Mouse (Mus musculus): ENCODE measurements around the gene Lysmd1.

Gene Lysmd1

DNA sequence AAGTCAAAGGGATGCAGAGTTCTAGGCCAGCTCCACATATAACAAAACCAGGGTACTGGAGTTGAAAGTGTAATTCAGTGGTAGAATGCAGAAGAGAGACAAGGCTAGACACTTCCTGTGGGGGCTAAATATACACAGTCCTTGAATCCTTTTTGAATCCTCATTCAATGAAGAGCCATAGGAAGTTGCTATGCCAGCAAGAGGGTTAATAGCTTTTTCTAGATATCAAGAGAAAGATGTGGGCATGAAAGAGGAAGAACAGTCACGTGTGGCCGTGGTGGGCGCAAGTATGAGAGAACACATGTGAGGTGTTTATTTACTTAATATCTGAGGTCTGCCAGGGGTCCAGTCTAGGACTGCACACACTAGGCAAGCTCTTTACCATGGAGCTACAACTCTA is 2.4 kb downstream of the Lysmd1 start:
- peak; percentile 21 for DNase-seq (ENCODE audit: low read depth, low spot score)

DNA sequence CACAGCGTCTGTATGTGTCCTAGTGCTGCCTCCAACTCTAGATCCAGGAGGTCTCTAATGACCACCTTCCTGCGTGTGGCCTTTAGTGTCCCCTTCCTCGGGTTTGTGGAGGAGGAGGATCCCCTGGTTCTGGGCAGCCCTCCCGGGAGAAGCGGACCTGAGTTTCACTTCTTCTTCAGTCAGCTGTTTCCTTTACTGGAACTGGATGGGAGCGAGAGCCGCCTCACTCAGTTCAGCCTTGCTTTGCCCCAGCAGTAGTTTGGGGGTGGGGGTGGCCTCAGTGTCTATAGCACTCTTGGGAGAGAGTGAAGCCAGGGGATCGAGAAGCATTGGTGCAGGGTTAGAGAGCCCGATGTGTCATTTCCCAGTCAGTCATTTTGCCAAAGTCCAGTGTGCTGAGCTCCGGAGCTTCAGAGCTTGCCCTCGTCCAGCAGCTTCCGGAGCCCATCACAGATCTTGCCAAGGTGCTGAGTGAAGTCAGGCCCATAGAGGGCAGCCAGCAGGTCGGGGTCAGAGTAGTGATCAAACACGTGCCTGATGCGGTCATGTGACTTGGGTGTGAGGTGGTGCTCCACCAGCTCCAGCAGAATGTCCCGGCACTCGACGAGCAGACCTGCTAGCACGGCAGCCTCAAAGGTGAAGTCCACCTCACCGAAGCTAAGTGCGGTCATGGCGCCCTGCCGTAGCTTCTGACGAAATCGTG is 5.8 kb downstream of the Lysmd1 start:
- peak; percentile 14 for DNase-seq (ENCODE audit: low read depth, low spot score)

DNA sequence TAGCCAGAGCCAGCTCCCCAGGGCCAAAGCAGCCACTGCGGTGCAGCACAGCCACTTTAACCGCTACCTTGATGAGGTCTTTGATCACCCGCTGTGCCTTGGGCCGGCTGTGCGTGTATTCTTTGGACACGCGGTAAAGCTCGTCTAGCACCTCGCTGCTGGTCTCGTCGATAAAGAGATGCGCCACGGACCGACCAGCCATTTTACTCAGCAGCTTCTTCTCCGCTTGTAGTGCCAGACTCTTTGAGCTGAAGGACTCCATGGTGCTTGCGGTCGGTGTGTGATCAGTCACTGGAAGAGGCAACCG is 6.4 kb downstream of the Lysmd1 start:
- no peak for DNase-seq (ENCODE audit: low read depth, low spot score)

DNA sequence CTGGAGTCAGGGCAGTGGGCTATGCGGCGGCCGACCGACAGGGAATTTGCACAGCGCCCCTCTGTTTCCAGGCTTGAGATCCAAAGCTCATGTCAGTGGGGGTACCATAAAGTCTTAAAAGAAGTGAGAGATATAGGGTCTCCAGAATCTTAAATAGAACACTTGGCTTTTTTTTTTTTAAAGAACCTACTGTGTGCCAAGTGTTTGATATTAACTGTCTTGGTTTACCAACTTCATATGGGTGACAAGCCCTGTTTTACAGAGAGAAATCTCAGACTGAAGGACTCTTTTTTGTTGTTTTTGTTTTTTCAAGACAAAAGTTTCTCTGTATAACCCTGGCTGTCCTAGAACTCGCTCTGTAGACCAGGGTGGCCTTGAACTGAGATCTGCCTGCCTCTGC is 6.9 kb downstream of the Lysmd1 start:
- DNase-seq (ENCODE audit: low read depth, low spot score): no peak

DNA sequence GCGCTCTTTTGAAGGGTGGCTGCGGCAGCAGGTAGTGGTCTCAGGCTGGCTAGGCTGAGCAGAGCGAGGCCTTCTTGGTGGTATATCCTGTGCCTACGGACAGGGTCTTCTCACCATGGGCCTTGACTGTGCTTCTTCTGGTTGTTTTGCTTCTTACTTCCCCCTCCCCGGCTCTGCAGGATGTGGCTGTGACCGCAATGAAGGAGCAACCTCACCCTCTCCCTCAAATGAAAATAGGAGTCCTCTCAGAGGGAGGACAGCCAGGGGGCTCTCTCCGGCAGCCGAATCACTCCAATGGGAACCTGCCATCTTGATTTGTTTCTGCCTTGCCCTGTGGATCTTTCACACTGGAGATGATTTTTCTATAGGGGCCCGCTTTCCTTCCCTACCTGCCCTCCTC is 7.6 kb downstream of the Lysmd1 start:
- peak; percentile 85 for DNase-seq (ENCODE audit: low read depth, low spot score)

DNA sequence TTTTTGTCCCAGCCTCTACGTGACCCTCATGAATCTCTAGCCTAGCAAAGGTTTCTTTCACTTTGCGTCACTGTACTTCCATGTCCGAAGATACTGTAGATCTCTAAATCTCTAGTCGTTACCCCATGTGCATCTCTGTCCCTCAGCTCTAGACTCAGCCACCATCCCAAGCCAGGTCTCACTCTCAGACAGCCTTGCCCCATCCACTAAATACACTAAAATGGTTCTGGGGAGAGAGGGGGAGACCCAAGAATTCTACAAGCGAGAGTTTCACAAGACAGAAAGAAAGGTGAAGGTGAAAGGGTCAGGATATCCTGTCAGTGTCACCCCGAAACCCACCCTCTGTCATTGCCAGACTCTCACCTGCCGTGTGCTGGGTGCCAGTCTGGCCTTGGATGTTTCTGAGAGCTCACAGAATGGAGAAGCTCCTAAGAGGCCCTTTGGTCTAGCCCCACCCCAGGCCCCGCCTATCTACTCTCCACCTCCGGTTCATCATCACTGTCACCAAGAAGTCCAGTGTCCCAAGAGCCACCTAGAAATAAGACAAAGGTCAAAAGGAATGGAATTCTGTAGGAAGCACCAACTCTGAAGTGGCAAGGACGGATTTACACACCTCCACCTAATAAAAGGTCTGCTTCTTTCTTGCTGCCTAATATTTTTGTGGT is 8.2 kb downstream of the Lysmd1 start, which contains the start of gene Tnfaip8l2:
Tnfaip8l2 (minus strand) TSS at position 409 of the 665 bp plus-strand sequence.
- DNase-seq (ENCODE audit: low read depth, low spot score): peak; percentile 73

DNA sequence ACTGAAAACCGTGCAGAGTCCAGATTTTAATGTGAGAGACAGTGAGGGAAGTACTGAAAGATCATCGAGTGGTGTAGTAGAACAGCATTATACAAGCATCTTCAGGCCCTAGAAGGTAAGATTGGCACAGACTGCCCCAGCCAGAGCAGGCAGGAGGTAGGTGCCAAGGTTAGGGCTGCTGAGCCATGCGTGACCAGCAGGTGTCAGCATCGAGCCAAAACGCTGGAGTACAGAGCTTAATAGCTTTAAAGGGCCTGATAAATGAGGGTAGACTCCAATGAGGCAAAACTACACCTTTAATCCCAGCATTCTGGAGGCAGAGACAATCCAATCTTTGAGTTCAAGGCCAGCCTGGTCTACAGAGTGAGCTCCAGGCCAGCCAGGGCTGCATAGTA is 8.7 kb downstream of the Lysmd1 start:
- DNase-seq (ENCODE audit: low read depth, low spot score): peak; percentile 96

DNA sequence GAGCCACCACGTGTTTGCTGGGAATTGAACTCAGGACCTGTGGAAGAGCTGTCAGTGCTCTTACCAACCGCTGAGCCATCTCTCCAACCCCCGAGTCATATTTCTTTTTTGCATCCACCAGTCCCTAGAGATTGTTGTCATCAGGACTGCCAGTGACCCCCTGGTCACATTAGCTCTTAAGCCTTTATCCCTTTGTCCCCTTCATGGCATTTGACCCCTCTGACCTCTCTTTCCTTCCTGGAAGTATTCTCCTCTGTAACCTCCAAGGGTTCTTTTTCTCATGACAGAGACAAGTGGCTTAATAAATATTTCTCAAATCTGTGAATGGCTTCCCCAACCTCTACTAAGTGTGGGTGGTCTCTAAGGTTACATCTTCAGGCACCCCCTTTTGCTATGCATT is 14.0 kb downstream of the Lysmd1 start:
- DNase-seq (ENCODE audit: low read depth, low spot score): no peak

DNA sequence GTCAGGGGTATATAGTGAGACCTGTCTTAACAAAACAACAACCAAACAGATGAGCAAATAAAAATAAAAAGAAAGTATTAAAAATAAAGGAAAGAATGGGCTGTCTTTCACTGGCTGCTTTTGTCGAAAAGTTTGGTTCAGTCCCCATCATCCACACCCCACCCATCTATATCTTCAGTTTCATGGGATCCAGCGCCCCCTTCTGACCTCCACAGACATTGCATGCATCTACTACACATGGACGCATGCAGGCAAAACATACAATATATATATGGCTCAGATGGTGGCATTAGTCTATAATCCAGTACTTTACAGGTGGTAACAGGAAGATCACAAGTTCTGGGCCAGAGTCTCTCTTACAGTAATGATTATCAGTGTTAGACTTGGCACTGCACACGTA is 20.0 kb downstream of the Lysmd1 start:
- DNase-seq (ENCODE audit: low read depth, low spot score): peak; percentile 86

DNA sequence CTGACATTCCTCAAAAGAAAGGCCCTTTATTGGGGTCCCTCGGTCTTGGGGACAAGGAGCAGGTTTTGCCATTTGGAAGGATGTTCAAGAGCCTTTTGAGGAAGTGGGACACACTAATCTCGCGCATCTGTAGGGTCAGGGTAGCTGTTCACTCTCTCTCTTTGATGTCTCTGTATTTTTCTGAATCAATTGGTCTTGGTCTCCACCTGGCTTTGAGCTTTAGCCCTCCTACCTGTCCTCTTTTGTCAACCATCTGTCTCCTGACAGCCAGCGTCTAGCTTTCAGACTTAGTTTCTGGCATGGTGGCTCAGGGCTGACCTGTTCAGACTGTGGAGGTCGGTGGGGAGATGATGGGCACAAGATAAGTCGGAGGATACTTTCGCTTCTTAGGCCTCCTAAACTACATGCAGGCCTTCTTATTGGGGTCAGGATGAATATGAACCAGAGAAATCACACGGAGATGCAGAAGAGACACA is 25.7 kb downstream of the Lysmd1 start:
- no peak for DNase-seq (ENCODE audit: low read depth, low spot score)

DNA sequence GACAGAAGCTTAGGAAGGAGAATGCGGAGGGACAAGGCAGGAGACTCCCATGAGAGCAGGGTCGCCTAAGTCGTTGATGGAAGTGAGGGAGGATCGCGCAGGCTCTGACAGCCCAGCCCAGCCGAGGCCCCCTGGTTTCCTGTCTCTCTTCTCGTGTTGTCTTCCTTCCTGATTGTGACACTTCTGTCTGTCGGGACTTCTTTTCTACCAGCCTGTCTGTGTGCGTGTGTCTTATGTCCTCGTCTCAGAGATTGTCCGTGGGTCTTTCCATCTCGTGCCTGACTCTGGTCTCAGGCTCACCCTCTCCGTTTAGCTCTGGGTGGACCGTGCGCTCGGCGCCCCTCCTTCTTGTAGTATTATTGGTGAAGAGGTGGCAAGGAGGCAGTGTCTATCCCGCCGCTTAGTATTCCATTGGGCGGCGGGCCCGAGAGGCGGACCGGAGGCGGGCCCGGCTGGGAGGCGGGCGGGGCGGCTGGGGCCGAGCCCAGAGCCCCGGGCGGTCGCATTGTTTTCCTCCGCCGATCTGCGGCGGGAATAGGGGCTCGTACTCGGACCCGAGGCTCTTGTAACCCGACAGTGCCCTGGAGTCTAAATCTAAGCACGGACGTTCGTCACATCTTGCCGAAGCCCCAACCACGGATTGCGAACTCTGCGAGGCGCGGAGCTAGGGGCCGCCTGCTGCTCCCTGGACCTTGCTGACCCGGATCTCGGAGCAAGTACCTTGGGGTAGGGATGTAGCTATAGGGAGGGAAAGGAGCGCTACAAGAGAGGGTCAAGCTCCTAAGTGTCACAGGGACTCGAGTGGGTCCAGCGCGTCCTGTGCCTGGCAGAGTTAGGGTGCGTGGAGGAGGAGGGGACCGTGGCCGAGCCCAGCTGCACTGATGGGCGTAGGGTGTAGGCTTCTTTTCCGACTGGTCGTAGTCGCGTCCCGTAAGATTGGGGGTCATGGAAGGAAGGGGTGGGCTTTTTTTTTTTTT is 26.4 kb downstream of the Lysmd1 start, which contains the start of gene Sema6c:
Sema6c (plus strand) TSS at position 471 of the 977 bp plus-strand sequence.
- DNase-seq (ENCODE audit: low read depth, low spot score): peak; percentile 90

DNA sequence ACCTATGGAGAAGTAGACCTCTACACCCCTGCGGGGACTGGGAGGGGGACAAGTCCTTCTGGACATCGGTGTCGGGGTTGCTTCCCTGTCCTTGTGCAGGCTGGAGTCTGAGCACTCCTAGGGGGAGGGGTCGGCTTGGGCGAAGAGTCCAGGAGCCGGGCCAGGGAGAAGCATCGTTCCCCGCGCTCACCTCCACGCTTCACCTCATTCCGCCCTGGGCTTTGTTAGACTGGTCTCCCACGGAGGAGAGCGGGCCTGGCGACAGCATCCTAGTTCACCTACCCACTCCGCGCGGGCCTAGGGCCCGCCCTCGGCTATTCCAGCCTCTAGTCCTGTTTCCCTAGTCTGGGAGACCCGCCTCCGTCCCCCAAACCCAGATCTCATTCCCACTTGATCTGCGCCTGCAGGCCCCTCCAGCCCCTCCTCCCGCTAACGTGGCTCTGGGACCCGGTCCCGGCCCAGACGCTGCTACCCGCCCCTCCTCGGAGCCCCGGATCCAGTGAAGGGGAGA is 27.2 kb downstream of the Lysmd1 start:
- DNase-seq (ENCODE audit: low read depth, low spot score): peak; percentile 25

DNA sequence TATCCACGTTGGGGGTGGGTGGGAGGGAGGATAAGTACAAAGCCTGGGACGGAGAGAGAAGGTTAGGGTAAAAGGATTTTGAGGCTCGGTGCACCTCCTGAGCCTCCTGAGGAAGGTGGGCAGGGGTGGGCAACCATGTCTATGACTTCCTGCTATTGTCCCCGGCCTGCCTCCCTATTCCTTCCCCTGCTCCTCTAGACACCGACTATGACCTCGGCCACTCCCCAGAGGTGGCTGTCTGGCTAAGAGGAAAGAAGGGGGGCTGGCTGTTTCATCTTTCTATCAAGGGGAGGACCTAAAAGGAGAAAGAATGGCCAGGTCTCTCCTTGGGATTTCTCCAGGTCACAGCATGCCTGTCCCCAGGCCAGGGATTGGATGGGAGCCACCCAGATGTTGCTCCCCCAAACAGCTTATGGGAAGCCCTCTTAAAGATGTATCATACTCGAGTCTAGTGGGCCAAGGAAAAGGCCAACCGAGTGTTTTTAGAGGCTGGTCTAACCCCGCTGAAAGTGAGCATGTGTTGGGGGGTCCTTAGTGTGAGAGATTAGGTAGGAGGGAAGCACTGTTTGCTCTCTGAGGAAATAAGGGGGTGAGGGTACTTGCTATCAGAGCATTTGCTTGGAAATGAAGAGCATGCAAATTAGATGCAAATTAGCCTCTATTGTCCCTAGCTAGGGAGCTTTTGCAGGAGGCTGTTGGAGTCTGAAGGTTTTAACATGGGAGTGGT is 27.9 kb downstream of the Lysmd1 start:
- DNase-seq (ENCODE audit: low read depth, low spot score): no peak

DNA sequence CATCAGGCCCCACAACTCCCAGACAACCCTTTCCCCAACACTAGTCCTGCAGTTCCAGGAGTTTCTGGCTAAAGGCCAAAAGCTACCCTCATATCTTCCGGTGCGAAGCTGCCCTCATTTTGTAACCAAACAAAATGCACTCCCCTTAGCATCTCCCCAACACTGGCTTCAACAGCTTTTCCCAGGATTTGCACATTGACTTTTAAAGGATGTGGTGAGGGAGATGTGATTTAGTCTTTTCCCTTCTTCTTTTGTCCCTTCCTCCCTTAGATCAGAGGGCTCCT is 28.4 kb downstream of the Lysmd1 start:
- DNase-seq (ENCODE audit: low read depth, low spot score): no peak

DNA sequence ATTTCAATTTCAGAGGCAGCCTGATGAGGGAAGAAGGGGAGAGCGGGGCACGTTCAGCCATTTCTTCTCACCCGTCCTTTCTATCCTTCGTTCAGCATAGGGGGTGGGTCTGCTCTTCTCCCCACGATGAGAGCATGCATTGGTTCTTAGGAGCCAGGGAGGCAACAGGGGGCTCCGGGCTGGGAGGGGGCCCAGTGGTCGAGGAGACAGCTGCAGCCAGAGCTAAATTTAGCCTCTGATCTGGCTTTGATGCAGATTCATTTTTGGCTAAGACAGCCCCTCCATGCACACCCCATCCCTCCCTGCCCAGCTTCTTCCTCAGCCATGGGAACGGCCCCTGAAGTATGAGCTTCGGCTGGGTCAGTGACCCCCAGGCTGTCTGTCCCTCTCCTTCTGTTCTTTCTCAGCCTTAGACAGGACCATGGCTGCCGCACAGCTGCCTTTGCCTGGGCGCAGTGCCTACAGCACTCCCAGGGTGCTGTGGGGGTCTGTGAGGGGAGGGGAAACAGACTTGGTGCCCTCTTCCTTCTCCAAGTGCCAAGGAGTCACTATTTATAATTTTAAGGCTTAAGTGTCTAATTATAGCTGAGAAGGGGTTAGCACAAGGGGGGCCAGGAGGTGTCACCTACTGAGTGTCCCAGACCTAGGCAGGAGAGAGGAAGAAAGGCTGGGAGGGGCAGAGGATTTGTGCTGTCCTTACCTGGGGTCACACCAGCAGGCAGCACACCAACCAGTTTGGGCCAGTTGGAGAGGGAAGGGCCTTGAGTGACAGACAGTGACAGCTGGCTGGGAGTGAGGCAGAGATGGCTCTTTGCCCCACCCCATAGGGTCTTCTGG is 29.7 kb downstream of the Lysmd1 start:
- DNase-seq (ENCODE audit: low read depth, low spot score): no peak

DNA sequence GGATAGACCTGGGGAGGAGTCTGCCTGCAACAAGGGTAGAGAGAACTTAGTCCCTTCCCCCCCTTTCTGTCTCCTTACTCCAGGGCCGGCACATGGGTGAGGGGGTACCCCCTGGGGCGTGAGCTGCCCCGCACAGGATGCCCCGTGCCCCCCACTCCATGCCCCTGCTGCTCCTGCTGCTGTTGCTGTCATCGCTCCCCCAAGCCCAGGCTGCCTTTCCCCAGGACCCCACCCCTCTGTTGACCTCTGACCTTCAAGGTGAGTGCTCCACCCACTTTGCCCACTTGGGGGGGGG is 30.3 kb downstream of the Lysmd1 start:
- DNase-seq (ENCODE audit: low read depth, low spot score): no peak

DNA sequence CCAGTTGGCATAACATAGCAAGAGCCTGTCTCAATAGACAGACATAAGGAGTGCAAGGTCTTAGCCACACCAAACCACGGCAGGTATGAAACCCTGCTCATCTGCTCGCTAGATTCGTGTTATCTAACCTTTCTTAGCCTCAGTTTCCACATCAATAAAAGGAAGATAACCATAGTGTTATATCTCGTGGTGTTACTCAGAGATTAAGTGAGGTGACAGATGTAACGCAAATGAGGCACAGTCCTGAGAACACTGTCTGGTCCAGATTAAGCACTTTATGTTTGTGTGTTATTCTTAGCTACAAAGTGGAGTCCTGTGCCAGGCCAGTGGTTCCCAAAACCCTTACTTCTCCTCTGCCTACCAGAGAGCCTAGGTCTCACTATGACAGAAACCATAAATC is 31.0 kb downstream of the Lysmd1 start:
- no peak for DNase-seq (ENCODE audit: low read depth, low spot score)

DNA sequence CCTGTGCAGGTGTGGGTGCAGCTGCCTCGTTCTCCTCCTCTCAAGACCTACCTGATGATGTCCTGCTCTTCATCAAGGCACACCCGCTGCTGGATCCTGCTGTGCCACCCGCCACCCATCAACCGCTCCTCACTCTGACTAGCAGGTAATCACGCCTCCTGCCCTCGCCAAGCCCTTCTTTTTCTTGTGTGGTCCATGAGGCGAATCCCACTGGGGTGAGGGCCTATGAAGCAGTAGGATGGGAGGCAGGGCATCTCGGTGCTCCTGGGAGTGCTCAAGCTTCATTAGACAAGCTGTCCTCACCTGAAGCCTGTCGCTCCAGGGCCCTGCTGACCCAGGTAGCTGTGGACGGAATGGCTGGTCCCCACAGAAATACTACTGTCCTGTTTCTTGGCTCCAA is 36.1 kb downstream of the Lysmd1 start:
- DNase-seq (ENCODE audit: low read depth, low spot score): no peak

DNA sequence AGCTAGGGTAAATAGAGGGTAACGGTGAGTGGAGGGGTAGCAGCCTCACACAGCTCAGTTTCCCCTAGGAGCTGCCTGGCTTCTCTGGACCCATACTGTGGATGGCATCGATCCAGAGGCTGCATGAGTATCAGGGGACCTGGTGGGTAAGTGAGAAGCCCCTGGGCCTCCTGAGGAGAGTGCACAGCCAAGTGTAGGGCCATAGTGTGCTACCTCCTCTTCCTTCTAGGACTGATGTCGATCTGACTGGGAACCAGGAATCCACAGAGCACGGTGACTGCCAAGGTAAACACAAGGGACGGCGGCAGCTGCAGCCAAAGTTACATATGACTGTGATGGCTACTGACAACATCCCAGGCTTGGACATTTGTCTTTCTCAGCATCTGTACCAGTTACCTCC is 37.2 kb downstream of the Lysmd1 start:
- no peak for DNase-seq (ENCODE audit: low read depth, low spot score)

DNA sequence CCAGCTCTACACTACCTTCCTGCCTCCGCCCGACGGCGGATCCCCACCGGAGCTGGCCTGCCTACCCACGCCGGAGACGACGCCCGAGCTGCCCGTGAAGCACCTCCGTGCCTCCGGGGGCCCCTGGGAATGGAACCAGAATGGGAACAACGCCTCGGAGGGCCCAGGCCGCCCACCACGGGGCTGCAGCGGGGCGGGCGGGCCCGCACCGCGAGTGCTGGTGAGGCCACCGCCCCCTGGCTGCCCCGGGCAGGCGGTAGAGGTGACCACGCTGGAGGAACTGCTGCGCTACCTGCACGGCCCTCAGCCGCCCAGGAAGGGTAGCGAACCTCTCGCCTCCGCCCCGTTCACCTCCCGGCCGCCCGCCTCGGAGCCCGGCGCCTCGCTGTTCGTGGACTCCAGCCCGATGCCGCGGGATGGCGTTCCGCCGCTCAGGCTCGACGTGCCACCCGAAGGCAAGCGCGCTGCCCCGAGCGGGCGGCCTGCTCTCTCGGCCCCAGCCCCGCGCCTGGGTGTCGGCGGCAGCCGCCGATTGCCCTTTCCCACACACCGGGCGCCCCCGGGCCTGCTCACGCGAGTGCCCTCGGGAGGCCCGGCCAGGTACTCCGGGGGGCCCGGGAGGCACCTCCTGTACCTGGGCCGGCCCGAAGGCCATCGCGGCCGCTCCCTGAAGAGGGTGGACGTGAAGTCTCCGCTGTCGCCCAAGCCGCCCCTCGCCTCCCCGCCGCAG is 38.8 kb downstream of the Lysmd1 start:
- DNase-seq (ENCODE audit: low read depth, low spot score): peak; percentile 25
